Mouse (Mus musculus) frontal cortex, postnatal 10 days (tissue): ENCODE data around the gene Tecta.
A peak's percentile ranks its signal among the peaks of the same experiment; 100 is the strongest.

Source experiments
- DNase-seq, 2 experiments: peaks; one replicate each; pipeline ENCODE4 v3.0.0; 2022; ENCODE audit warnings: low spot score in 2 of 2, mixed read lengths in 1 of 2

The Tecta gene

DNA sequence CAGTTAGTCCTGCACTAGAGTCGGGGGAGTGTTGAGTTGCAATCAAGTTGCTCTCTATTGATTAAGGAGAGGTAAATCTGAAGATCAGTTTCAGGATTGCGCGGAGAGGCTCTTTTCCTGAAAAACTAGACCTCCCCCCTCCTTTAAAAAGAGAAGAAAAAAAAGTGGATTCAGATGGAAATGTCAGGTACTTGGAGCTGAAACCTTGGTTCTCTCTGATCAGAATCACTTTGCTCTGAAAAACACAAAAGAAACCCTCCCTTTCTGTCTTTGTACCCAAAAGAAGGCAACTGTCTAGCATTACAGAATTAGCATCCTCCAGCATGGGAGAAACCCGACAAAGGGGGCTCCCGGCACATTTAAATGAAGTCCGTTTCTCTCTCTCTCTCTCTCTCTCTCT is at the start of gene Tecta:
TSS of gene Tecta (minus strand) at position 101 of the 400 bp plus-strand sequence.
- no peak for DNase-seq

DNA sequence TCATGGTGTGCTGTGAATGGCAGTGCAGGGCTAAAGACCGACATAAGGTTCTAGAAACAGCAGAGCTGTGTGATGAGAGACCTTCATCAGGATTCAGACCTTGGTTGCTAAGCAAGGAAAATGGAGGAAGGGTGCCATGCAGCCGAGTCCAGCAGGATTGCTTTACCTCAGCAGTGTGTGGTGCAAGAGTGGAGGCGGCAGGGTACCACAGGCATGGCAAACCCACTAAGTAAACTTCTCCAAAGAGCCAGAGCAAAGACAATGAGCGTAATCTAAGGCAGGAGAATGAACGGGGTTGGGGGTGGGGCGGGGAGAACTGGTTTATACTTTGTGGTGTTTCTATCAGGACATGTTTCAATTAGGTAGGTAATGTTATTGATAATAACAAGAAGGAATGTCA is 49.3 kb upstream of the Tecta start:
- DNase-seq: no peak

DNA sequence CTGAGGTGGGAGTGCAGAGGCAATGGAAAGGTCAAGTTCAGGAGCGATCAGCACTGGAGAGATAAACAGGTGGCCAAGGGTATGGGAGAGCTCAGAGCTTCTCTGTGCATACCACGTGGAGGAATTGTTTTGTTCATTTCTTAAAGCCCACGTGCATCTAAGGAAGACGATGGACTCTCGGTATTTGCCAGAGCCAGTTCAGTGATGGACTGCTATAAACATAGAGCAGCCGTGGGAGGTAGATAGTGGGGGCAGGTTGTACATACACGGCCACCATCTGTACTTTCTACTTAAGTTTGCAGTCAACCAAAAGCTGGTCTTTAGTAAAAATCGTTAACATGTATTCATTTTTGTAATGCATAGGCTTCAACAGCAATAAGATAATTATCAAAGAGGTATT is 42.4 kb upstream of the Tecta start:
- no peak for DNase-seq

DNA sequence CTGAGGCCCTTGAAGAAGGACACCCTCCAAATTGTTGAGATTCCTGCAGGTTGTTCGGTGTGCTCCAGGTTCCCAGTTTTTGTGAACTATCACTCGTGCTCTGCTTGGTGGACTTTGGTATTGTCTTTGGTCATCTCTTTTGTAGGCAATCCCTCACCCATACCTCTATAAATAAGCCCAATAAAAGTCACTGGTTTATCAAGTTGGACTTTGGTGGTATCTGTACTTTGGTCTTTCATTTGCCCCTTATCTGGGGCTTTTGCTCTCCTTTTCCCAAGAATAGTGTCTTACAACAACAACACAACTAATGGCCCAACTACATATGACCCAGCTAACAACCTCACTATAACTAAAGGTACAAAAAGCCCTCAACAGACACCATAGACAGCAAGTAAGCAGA is 41.5 kb upstream of the Tecta start:
- no peak for DNase-seq

DNA sequence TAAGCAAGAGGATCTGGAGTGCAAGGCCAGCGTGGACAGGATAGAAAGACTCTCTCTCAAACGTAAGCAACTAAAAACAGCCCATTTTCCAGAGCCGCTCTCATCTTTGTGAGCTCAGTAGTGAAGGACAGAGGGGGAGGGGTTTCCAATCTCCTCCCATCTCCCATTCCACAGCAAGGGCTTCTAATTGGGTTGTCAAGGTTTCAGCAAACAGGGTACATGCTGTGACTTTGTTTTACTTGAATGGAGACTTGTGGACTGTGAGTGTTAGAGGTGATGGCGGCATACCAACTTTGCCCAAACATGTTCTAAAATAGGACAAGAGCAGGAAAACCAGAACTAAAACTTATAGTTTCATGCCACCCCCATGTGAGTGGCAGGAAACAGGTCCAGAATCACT is 39.7 kb upstream of the Tecta start:
- DNase-seq: no peak

DNA sequence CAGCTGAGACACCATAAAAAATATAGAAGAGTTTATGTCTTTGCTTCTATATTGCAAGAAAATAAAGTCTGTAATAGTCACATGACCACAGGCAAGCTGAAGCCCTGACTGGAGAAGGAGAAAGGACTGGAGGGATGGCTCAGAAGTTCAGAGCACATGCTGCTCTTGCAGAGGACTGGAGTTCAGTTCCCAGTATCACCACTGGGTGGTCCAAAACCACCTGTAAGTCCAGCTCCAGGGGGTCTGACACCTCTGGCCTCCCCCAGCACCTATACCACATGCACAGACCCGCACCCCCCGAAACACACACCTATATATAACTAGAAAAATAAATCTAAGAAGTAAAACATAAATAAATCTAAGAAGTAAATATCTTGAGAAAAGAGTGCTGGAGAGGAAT is 32.4 kb upstream of the Tecta start:
- no peak for DNase-seq

DNA sequence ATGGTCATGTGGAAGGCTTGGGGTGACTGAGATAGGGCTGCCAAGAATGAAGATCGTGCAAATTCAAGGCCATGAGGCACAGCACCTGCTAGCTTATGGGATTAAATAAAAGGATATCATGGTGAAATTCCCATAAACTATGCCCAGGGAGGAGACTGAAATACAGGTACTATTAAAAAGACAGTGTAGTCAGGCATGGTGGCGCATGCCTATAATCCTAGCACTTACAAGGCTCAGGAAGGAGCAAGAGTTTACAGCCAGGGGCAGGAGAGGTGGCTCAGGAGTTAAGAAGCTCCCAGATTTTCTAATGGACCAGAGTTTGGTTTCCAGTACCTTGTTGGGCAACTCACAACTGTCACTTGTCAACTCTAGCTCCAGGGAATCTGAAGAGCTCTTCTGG is 31.9 kb upstream of the Tecta start:
- DNase-seq: no peak

DNA sequence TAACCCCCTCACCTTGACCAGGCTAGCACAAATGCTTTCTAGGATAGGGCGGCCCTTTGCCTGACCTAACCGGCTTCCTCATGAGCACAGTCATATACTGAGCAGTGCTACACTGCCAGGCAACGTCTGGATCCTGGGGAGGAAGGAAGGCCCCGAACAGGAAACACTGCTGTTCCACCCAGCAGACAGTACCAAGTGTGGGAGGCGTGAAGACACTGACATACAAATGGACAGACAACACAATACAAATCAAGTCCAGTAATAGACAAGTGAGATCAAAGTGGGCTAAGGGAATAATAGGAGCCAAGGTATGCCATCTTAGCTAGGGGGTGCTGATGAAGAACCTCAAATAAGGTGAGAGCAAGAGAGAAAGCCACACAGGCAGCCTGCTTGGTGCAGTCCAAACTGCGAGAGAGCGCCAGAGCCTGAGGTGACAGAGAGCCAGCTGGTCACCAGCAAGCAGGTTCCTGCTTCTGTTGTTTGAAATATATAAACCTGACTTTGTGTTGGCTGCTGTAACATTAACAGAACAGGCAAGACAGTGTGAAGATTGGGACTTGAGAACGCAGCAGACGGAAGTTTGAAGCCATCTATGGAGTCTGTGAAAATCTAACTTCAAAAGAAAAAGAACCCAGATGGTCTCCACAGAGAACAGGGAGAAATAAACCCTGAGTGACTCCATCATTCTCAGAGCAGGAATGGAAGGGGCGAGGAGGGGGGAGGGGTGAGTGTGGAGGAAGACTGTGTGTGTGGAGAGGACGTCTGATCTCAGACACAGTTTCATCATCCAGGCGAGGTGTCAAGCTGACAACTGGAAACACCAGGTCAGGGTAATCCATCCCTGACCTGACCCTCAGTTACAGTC is 28.6 kb upstream of the Tecta start:
- no peak for DNase-seq

DNA sequence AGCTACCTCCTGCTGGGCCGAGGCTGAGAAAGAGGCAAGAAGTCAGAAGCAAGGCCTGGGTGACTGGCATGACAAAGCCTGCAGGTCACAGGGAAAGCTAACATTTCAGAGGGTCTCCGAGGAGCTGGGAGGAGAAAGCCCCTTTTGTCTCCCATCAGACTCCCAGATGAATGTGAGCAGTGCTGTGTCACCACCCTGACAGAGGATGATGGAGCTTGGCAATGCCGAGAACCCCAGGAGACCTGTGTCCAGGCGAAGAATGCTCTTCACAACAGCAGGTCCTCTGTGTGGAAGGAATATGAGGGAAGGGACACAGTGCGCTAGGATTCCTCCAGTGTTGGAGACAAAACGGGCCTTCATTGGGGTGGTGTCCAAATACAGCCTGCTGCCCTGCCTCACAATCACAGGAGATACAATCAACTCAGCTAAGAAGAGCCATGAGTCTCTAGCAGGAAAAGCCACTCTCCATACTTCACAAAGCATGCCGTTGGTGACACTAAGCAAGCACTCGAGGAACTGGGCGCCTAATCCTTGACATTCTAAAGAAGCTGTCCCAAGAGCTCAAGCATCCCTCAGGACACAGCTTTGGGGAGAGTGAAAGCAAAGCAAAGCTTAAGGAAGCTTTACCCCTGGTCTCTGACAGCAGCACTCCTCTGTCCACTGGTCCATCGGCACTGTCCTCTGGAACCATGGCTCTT is 27.1 kb upstream of the Tecta start:
- no peak for DNase-seq

DNA sequence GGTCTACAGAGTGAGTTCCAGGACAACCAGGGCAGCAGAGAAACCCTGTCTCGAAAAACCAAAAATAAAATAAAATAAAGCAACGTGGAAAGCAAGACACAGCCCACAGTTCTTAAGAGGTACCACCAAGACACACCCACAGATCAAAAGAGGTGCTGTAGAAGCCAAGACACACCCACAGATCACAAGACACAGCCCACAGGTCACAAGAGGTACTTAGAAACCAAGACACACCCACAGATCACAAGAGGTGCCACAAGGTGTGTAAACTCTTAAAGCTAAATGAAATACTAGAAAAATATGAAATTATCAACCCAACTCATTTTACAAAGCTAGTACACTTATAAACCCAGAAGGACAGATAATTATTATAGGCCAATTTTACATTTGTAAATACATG is 23.9 kb upstream of the Tecta start:
- no peak for DNase-seq

DNA sequence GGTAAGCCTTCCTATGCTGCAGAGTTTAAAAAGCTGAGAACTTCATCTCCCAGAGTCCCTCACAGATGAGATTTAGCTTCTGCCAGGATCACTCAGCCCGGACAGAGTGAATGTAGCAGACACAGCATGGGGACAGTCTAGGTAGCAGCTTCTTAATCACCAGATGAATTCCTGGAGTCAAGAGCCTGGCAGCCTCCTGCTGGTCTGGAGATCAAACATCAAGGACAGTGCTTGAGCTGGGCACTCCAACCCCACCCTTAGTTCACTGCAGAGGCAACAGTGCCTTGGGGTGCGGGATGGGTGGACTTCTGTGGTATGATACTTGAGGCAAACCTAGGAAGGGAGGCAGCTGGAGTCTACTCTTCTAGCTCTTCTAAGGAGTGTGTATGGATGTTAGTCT is 20.0 kb upstream of the Tecta start:
- no peak for DNase-seq

DNA sequence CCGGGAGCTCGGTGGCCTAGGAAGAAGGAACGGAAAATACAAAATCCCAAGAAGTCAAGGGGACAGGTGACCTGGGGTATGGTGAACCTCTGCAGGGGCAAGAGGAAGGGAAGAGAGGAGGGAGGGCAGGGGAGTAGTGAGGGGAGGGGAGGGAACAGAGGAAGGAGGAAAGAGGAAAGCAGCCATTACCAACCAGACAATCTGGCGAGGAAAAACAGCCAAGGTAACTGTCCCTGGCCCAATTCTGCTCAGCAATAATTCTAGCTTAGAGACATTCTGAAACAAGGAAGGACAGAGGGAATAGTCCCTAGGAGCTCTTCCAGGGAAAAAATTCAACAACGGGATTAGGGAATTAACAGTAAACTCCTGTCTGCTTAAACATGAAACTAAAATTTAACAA is 19.1 kb upstream of the Tecta start:
- no peak for DNase-seq

DNA sequence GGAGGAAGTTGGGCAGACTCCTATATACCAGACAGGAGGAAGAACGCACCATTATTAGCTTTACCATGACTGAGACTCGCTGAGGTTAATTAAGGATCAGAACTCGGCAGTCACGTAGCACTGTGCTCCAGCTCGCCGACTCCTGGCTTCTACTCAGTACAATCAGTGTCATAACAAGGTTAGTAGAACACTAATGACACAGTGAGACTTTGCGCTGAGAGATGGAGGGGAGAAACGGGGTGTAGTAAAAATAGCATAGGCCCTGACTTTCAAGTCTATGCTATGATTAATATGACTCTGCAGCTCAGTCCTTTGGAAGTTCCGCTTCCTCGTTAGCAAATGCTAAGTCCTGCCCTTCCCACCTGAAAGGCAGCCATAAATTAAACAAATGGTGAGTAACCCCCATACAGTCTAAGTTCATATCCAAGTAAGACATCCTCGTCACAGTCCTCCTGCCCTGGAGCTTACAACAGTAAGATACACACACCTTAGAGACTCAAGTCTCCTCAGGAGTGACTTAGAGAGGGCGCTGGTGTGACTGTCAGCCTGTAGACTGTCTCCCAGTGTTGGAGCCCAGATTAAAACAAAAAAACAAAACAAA is 17.7 kb upstream of the Tecta start:
- DNase-seq: no peak

DNA sequence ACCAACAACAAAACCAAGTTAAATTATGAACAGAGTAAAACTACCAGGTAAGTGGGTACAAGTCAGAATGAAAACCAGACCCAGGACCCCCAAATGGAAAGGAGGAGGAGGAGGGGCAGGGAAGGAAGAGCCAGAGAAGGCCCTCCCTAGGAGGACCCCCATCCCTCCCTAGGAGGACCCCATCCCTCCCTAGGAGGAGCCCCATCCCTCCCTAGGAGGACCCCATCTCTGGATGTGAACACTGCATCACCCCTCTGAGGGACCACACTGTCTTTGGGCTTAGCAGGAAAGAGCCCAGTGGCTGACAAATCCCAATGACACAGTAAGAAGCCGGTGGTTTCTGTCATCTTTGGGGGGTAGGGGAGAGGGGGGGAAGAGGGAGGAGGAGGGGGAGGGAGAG is 15.5 kb upstream of the Tecta start:
- DNase-seq: no peak

DNA sequence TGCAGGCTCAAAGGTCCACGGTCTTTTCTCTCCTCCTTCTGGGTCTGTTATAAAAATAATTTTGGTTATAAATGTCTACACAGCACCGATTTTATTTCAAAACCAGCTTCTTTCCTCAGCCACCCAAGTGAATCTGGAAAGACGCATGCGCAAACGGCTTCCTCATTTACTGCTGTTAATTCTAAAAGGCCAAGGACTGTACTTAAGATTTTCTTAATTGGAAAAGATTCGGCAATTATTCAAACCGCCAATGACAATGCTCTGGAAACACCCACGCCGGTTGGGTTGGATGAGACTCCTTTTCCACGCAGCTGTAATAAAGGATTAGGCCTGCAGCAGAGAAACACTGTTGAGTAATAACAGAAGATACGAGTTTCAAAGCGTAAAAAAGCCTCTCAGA is 13.6 kb upstream of the Tecta start:
- no peak for DNase-seq

DNA sequence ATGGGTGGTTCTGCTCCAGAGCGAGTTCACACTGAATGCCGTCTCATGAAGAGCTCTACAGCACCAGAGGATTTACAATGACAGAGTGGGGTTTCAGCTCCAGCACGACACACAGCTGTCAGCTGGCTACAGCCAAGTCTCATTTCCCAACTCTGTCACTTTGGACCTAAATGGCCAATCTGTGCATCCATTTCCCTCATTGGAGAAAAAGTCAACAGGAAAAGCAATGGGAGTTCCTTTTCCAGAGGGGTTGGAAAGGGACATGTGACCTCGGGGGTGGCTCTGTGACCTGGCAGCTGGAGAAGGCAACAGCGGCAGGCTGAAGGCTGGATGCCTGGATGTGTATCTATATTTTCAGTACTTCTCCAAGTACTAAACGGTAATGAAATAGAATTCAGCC is 11.6 kb upstream of the Tecta start:
- no peak for DNase-seq

DNA sequence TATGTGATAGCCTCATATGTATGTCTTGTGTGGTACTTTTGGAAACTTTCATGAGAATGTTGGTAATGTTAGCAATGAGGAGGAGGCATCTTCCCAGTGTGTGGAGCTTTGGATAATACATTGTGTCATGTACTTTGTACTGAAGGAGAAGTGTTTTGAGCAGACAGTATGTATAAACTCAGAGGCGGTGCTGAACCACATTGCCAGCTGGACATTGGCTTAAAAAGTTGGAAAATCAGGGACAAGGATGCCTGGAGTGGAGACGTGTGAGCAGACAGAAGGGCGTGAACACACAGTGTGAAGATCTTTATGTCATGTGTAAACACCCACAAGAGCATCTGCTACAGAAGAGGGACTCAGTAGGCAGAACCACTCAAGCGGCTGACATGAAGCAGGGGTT is 6.0 kb upstream of the Tecta start:
- DNase-seq: peak in 1 of 2 experiments; percentile 28

DNA sequence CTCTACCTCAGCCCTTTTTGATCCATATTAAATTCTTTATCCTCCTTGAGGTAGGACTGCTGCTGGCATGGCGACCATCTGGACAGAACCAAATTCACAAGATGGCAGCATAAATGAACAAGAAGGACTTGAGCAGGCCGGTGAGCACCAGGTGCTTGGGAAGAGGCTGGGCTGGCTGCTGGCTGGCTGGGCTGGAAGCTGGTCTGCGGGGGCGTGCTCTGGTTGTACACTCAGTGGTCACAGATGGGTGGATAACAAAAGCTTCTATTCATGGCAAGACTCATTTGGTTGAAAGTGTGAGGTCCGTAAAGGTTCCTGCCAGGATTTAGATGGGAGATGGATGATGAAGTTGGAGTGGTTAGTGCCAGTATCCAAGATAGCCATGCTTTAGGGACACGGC is 1.8 kb upstream of the Tecta start:
- DNase-seq: no peak

DNA sequence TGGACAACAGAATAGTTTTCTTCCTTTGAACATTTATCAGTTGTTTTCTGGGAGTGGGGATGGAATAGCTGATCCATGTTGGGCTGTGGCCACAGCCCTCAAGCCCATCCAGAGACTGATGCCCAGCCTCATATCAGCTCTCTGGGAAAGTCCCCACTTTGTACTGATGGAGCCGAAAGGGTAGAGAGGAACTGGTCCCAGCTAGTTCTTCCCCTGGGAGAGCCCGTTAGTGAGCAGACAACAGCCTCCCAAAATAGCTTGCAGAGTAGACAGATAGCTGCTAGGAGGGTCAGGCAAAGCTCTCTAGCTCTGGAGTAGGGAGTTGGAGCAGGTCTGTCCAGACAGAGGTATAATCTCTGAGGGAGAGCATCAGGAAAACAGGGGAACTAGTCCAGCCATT is 3.6 kb downstream of the Tecta start:
- DNase-seq: no peak

DNA sequence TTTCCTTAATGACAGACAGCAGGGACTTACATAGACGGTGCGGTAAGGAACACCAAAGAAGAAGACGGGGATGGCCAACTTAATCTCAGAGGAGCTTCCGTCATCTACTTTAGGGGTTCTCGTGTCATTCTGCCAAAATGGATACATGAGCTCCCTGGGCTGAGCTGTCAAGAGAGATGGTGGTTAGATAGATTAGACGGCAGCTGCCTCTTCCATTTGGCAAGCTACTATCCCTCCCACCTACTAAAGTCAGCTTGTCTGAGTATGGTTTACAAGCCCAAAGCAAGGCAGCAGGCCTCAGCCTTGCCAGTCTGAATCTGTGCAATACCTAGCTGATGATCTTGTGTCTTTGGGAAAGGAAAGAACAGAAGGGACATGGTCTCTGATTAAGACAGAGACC is 4.8 kb downstream of the Tecta start:
- DNase-seq: no peak

DNA sequence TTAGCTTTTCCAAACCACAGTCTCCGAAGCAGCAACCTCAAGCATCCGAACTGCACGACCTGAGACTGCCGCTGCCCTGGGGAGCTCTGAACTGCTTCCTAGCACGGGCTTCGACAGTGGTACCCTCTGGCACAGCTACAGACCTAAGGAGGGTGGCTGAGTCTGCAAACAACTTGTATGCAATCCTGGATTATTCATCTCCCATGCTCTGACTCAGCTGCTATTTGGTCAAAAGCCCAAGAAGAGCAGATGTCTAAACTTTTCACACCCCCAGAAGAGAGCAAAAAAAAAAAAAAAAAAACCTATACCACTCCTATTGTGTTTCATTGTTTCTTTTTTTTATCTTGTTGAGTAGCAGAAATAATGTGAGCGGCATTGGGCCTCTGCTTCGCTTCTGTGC is 5.4 kb downstream of the Tecta start:
- DNase-seq: no peak

DNA sequence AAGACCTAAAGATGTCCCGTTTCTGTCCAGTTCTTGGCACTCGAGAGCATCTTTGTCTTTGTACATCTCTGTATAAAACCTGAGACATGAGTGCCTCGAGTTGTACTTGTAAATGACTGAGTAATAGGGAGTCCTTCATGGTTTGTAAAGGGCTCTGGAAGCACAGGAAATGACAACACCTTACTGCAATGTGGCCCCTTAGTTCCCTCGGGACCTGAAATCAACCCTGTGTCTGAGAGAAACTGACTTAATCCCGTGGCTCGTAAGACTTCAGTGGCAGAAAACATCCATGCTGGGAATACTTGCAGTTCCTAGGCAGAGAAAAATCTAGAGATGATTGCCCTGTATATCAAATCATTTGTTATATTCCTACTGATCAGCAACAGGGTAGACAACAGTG is 6.8 kb downstream of the Tecta start:
- no peak for DNase-seq

DNA sequence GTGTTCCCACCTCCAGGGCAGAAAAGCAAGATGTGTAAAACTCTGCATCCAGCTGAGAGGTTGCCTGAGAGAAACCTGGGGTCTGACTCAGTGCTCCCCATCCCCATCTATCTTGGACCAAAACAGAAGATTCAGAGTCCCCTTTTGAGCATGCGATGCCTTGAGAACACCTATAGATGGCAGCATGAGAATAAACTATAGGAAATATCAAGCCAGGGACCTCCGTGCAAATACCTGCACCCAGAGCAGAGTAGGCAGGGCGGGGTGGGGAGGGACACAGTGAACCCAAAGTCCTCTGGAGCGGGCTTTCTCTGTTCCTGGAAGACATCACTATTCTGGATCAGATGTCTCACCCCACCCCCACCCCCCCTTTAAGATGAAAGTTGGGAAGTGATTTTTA is 11.2 kb downstream of the Tecta start:
- no peak for DNase-seq
